Mouse (Mus musculus): ENCODE measurements around the gene Tsfm. TPM values are rescaled to one million over a fixed set of nuclear protein-coding genes. Genes with fewer than 3 reads are reported as not detected.

The Tsfm gene
- total RNA-seq, 2 experiments from 2014 or later = 5.8 to 5.9 TPM

GRCm38 (mm10) chr10:126972051-126972725, 58.5 kb downstream of the Tsfm start:
- ATAC-seq (replicated peaks; ENCODE audit: low FRiP score, poor library complexity, severe bottlenecking) = no peak

- ATAC-seq (replicated peaks; ENCODE audit: low FRiP score, poor library complexity, severe bottlenecking) = no peak
Observed at GRCm38 (mm10) chr10:126971363-126972050, 59.1 kb downstream of the Tsfm start.

- no peak for ATAC-seq (replicated peaks; ENCODE audit: low FRiP score, poor library complexity, severe bottlenecking)
Observed at GRCm38 (mm10) chr10:126963821-126964220, 66.8 kb downstream of the Tsfm start.

GRCm38 (mm10) chr10:126962966-126963330, 67.7 kb downstream of the Tsfm start:
- no peak for ATAC-seq (replicated peaks; ENCODE audit: low FRiP score, poor library complexity, severe bottlenecking)

- ATAC-seq (replicated peaks; ENCODE audit: low FRiP score, poor library complexity, severe bottlenecking) = no peak
Observed at GRCm38 (mm10) chr10:126962271-126962965, 68.2 kb downstream of the Tsfm start.

GRCm38 (mm10) chr10:126961757-126962156, 68.9 kb downstream of the Tsfm start:
- no peak for ATAC-seq (replicated peaks; ENCODE audit: low FRiP score, poor library complexity, severe bottlenecking)

Other genes starting within 250 kb of the Tsfm start
- 0.38 and 2.3 TPM in 2 replicates for gene Atp23, start 129.5 kb downstream of the Tsfm start, total RNA-seq (2015; ENCODE audit: low replicate concordance)
- 0.09 and 0.98 TPM in 2 replicates for gene Atp23, start 129.5 kb downstream of the Tsfm start, total RNA-seq (2017; ENCODE audit: low replicate concordance)
- 19.6 and 29.3 TPM in 2 replicates for gene Ctdsp2, start 52.1 kb downstream of the Tsfm start, total RNA-seq (2015; ENCODE audit: low replicate concordance)
- gene Ctdsp2, start 52.1 kb downstream of the Tsfm start, total RNA-seq (2017; ENCODE audit: low replicate concordance) = 16.5 and 20.9 TPM in 2 replicates
- gene Avil, start 30.1 kb downstream of the Tsfm start, total RNA-seq (2015; ENCODE audit: low replicate concordance) = not detected in 2 replicates
- gene Avil, start 30.1 kb downstream of the Tsfm start, total RNA-seq (2017; ENCODE audit: low replicate concordance) = not detected in 2 replicates
- gene Mettl1, start 10.6 kb upstream of the Tsfm start, total RNA-seq (2015; ENCODE audit: low replicate concordance) = 2.9 and 12.5 TPM in 2 replicates
- 0.42 and 2.0 TPM in 2 replicates for gene Mettl1, start 10.6 kb upstream of the Tsfm start, total RNA-seq (2017; ENCODE audit: low replicate concordance)
- not detected in 2 replicates for gene Eef1akmt3, start 10.7 kb upstream of the Tsfm start, total RNA-seq (2015; ENCODE audit: low replicate concordance)
- not detected in 2 replicates for gene Eef1akmt3, start 10.7 kb upstream of the Tsfm start, total RNA-seq (2017; ENCODE audit: low replicate concordance)
- gene Cyp27b1, start 17.4 kb upstream of the Tsfm start, total RNA-seq (2015; ENCODE audit: low replicate concordance) = not detected in 2 replicates
- gene Cyp27b1, start 17.4 kb upstream of the Tsfm start, total RNA-seq (2017; ENCODE audit: low replicate concordance) = not detected in 2 replicates
- gene March9, start 29.3 kb upstream of the Tsfm start, total RNA-seq (2015; ENCODE audit: low replicate concordance) = not detected in 2 replicates
- not detected in 2 replicates for gene March9, start 29.3 kb upstream of the Tsfm start, total RNA-seq (2017; ENCODE audit: low replicate concordance)
- gene Cdk4, start 32.7 kb upstream of the Tsfm start, total RNA-seq (2015; ENCODE audit: low replicate concordance) = 83.0 and 90.1 TPM in 2 replicates
- gene Cdk4, start 32.7 kb upstream of the Tsfm start, total RNA-seq (2017; ENCODE audit: low replicate concordance) = 43.8 and 71.5 TPM in 2 replicates
- 25.3 and 30.4 TPM in 2 replicates for gene Tspan31, start 39.4 kb upstream of the Tsfm start, total RNA-seq (2015; ENCODE audit: low replicate concordance)
- gene Tspan31, start 39.4 kb upstream of the Tsfm start, total RNA-seq (2017; ENCODE audit: low replicate concordance) = 8.6 and 19.0 TPM in 2 replicates
- gene Agap2, start 44.4 kb upstream of the Tsfm start, total RNA-seq (2015; ENCODE audit: low replicate concordance) = 1.9 and 6.5 TPM in 2 replicates
- 2.0 and 4.0 TPM in 2 replicates for gene Agap2, start 44.4 kb upstream of the Tsfm start, total RNA-seq (2017; ENCODE audit: low replicate concordance)
- 15.0 and 17.1 TPM in 2 replicates for gene Os9, start 90.3 kb upstream of the Tsfm start, total RNA-seq (2015; ENCODE audit: low replicate concordance)
- gene Os9, start 90.3 kb upstream of the Tsfm start, total RNA-seq (2017; ENCODE audit: low replicate concordance) = 59.5 and 60.7 TPM in 2 replicates
- gene B4galnt1, start 134.4 kb upstream of the Tsfm start, total RNA-seq (2015; ENCODE audit: low replicate concordance) = 33.0 and 34.3 TPM in 2 replicates
- gene B4galnt1, start 134.4 kb upstream of the Tsfm start, total RNA-seq (2017; ENCODE audit: low replicate concordance) = 8.1 and 17.6 TPM in 2 replicates
- gene Slc26a10, start 149.8 kb upstream of the Tsfm start, total RNA-seq (2015; ENCODE audit: low replicate concordance) = not detected in 2 replicates
- 0.28 TPM in 1 of 2 replicates, not detected in the other for gene Slc26a10, start 149.8 kb upstream of the Tsfm start, total RNA-seq (2017; ENCODE audit: low replicate concordance)
- 0.84 and 1.7 TPM in 2 replicates for gene Arhgef25, start 159.2 kb upstream of the Tsfm start, total RNA-seq (2015; ENCODE audit: low replicate concordance)
- 2.2 and 2.7 TPM in 2 replicates for gene Arhgef25, start 159.2 kb upstream of the Tsfm start, total RNA-seq (2017; ENCODE audit: low replicate concordance)
- 10.4 and 18.0 TPM in 2 replicates for gene Dtx3, start 164.9 kb upstream of the Tsfm start, total RNA-seq (2015; ENCODE audit: low replicate concordance)
- 8.4 and 9.4 TPM in 2 replicates for gene Dtx3, start 164.9 kb upstream of the Tsfm start, total RNA-seq (2017; ENCODE audit: low replicate concordance)
- 11.3 and 13.3 TPM in 2 replicates for gene Pip4k2c, start 180.7 kb upstream of the Tsfm start, total RNA-seq (2015; ENCODE audit: low replicate concordance)
- gene Pip4k2c, start 180.7 kb upstream of the Tsfm start, total RNA-seq (2017; ENCODE audit: low replicate concordance) = 19.6 and 25.6 TPM in 2 replicates
- 0.42 TPM in 1 of 2 replicates, not detected in the other for gene Kif5a, start 232.5 kb upstream of the Tsfm start, total RNA-seq (2015; ENCODE audit: low replicate concordance)
- gene Kif5a, start 232.5 kb upstream of the Tsfm start, total RNA-seq (2017; ENCODE audit: low replicate concordance) = under 0.01 TPM in 1 of 2 replicates, not detected in the other
- gene Dctn2, start 235.5 kb upstream of the Tsfm start, total RNA-seq (2015; ENCODE audit: low replicate concordance) = 32.5 and 59.1 TPM in 2 replicates
- 73.0 and 77.9 TPM in 2 replicates for gene Dctn2, start 235.5 kb upstream of the Tsfm start, total RNA-seq (2017; ENCODE audit: low replicate concordance)